Mouse (Mus musculus): ENCODE data around the gene Dot1l. TPM values are rescaled to one million over a fixed set of nuclear protein-coding genes. Genes with fewer than 3 reads are reported as not detected.

Dot1l gene
- polyA plus RNA-seq, 1 experiment from 2014 or later = 20.3 TPM

DNA sequence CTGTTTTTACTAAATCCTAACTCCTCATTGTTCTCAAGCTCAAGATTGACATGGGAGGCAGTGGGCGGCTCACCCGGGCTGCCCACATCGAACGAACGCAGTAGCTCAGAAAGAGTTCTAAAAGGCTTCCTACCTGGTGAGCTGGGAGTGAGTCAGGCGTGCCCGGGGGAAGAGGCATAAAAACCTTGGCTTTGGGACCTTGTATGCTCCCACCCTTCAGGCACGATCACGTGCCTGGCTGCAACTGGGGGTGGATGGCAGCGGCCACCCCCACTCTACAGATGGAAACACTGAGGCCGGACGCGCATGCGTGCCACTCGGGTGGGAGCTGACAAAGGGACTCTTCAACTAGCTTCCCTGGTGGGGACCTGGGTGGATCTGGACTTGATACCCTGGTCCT lies 87.3 kb downstream of the Dot1l start:
- 84% methylated on average over 15 of the region's 15 CpGs for WGBS
- no peak for ATAC-seq (ENCODE audit: low FRiP score)
- no peak overlapping the region for H3K9ac ChIP-seq (replicated peaks)
- peak overlapping the region; percentile 59; the same call in 1 of the 2 replicates for H3K4me3 ChIP-seq (replicated peaks)
- peaks cover 41% of the 10 kb centered on the region for H3K27me3 ChIP-seq (replicated peaks)
- peak overlapping the region; percentile 77; the same call in 1 of the 2 replicates for H3K4me2 ChIP-seq
- H3K27ac ChIP-seq (replicated peaks) = no peak overlapping the region
- H3K9me3 ChIP-seq (replicated peaks) = no peaks in the 10 kb centered on the region
- H3K4me1 ChIP-seq = peaks cover 28% of the 10 kb centered on the region
- no peaks in the 10 kb centered on the region for H3K36me3 ChIP-seq

DNA sequence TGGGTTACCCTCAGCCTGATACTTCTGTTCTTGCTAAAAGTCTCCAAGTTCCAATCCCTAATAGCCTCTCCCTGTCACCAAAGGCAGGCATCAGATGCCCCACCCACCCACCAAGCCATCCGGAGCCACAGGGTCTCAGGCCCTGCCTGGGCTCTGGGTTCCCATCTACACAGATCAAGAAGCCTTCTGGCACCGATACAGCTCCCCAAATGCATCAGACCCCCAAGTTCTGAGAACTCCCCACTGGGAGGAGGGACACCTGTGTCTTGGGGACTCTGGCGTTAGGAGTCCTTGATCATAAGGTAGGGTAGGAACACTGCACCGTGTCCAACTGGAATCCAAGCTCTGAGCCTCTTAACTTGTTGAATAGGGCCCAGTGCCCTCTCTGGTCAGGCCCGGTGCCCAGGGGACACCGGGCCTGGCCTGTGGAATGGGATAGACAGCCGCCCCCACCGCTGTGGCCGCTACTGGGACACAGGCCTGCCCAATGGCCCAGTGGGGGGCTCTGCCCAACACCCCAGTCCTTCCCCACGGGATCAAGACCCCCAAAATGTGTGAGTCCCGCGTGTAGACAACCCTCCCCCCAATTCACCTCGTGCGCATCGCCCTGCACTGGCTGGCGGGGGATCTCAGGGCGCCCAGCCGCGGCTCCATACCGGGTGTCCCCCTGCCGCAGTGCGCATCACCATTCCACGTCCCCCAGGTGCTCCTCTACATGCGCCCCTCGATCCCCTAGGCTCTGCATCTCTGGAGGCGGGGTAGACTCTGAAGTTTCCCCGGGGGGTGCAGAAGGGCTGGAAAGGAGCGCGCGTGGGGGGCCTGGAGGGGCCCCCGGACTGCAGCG lies 88.3 kb downstream of the Dot1l start:
- Histone ChIP-seq H3K9me3 (replicated peaks) (no peaks in the 10 kb centered on the region), H3K4me2 (peak overlapping the region; percentile 77), H3K27me3 (replicated peaks) (peaks cover 39% of the 10 kb centered on the region), H3K4me3 (replicated peaks) (peak overlapping the region; percentile 59), H3K27ac (replicated peaks) (no peak overlapping the region), H3K4me1 (peaks cover 28% of the 10 kb centered on the region), H3K9ac (replicated peaks) (peak overlapping the region; percentile 64), H3K36me3 (no peaks in the 10 kb centered on the region)
- ATAC-seq (ENCODE audit: low FRiP score) = peak; percentile 40
- 8% methylated on average over 32 of the region's 32 CpGs for WGBS

DNA sequence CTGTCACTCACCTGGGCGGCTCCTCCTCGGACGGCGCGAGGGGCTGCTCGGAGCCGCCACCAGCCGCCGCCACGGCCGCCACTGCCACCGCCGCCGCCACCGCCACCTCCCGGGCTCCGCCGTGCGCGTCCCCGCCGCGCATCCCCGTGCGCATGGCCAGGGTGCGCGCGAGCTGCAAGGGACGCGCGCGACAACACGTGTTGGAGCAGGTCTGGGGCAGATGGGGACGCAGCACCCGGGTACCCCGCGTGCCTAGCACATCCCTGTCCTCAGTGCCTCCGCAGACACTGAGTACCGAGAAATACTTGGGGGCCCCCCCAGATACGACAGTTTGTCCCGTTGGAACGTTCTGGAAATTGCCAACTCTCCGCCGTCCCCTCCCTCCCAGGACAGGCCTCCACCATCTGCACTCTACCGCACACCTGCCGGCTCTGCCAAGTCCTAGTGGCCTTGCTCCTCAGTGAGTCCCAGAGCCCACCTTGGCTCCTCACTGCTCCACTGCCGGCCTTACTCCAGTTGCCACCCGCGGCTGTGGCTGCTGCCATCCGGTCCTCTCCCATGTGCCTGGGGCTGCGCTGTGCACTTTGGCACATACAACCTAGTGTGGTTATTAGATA lies 89.0 kb downstream of the Dot1l start, which contains the start of gene Lingo3:
Gene Lingo3 (minus strand): TSS at position 109 of the 617 bp plus-strand sequence.
- peak within 1 kb of the TSS; percentile 77 for H3K4me2 ChIP-seq
- peak; percentile 60 for ATAC-seq (ENCODE audit: low FRiP score)
- H3K9ac ChIP-seq (replicated peaks) = peak within 1 kb of the TSS; percentile 64
- no peaks in the 10 kb centered on the region for H3K36me3 ChIP-seq
- WGBS = 8% methylated on average over 40 of the region's 51 CpGs
- peak within 1 kb of the TSS; percentile 59 for H3K4me3 ChIP-seq (replicated peaks)
- peaks cover 28% of the 10 kb centered on the region for H3K4me1 ChIP-seq
- H3K9me3 ChIP-seq (replicated peaks) = no peaks in the 10 kb centered on the region
- no peak within 1 kb of the TSS for H3K27ac ChIP-seq (replicated peaks)
- H3K27me3 ChIP-seq (replicated peaks) = peaks cover 39% of the 10 kb centered on the region

MicroRNAs encoded within 50 kb of the gene (microRNA counts, 519-probe panel; counts per million panel counts)
- microRNA mmu-miR-1982 = not detected

Small RNAs within 50 kb of the gene (microRNA-seq; reads per million reads assigned to microRNA genes)
- gene Mir1982 = 1.6 reads per million

Other genes with a start within 250 kb of the Dot1l start
- 1.4 and 1.5 TPM in 2 replicates for gene Atp8b3, start 216.1 kb upstream of the Dot1l start, polyA plus RNA-seq (2015; fragmentation: Nextera tagmentation; extraction: Ambion mirVana)
- gene Rexo1, start 193.6 kb upstream of the Dot1l start, polyA plus RNA-seq (2015; fragmentation: Nextera tagmentation; extraction: Ambion mirVana) = 29.5 TPM in 2 replicates
- gene Klf16, start 177.9 kb upstream of the Dot1l start, polyA plus RNA-seq (2015; fragmentation: Nextera tagmentation; extraction: Ambion mirVana) = 6.5 TPM in 2 replicates
- gene Abhd17a, start 164.9 kb upstream of the Dot1l start, polyA plus RNA-seq (2015; fragmentation: Nextera tagmentation; extraction: Ambion mirVana) = 148 and 152 TPM in 2 replicates
- gene Scamp4, start 152.3 kb upstream of the Dot1l start, polyA plus RNA-seq (2015; fragmentation: Nextera tagmentation; extraction: Ambion mirVana) = 68.2 and 79.8 TPM in 2 replicates
- 5.0 and 7.0 TPM in 2 replicates for gene Adat3, start 152.3 kb upstream of the Dot1l start, polyA plus RNA-seq (2015; fragmentation: Nextera tagmentation; extraction: Ambion mirVana)
- gene Gm49322, start 149.2 kb upstream of the Dot1l start, polyA plus RNA-seq (2015; fragmentation: Nextera tagmentation; extraction: Ambion mirVana) = 3.0 and 3.2 TPM in 2 replicates
- 106 and 118 TPM in 2 replicates for gene Csnk1g2, start 132.4 kb upstream of the Dot1l start, polyA plus RNA-seq (2015; fragmentation: Nextera tagmentation; extraction: Ambion mirVana)
- 91.9 and 92.1 TPM in 2 replicates for gene Btbd2, start 98.1 kb upstream of the Dot1l start, polyA plus RNA-seq (2015; fragmentation: Nextera tagmentation; extraction: Ambion mirVana)
- 56.2 and 70.3 TPM in 2 replicates for gene Mknk2, start 77.1 kb upstream of the Dot1l start, polyA plus RNA-seq (2015; fragmentation: Nextera tagmentation; extraction: Ambion mirVana)
- gene Mob3a, start 53.2 kb upstream of the Dot1l start, polyA plus RNA-seq (2015; fragmentation: Nextera tagmentation; extraction: Ambion mirVana) = 53.0 and 58.8 TPM in 2 replicates
- gene Izumo4, start 53.0 kb upstream of the Dot1l start, polyA plus RNA-seq (2015; fragmentation: Nextera tagmentation; extraction: Ambion mirVana) = 43.3 and 46.8 TPM in 2 replicates
- gene Ap3d1, start 12.9 kb upstream of the Dot1l start, polyA plus RNA-seq (2015; fragmentation: Nextera tagmentation; extraction: Ambion mirVana) = 108 and 115 TPM in 2 replicates
- 53.3 and 59.8 TPM in 2 replicates for gene Sf3a2, start 43.0 kb downstream of the Dot1l start, polyA plus RNA-seq (2015; fragmentation: Nextera tagmentation; extraction: Ambion mirVana)
- 135 and 146 TPM in 2 replicates for gene Plekhj1, start 43.4 kb downstream of the Dot1l start, polyA plus RNA-seq (2015; fragmentation: Nextera tagmentation; extraction: Ambion mirVana)
- not detected in 2 replicates for gene Amh, start 50.0 kb downstream of the Dot1l start, polyA plus RNA-seq (2015; fragmentation: Nextera tagmentation; extraction: Ambion mirVana)
- 1.2 and 2.5 TPM in 2 replicates for gene Jsrp1, start 58.3 kb downstream of the Dot1l start, polyA plus RNA-seq (2015; fragmentation: Nextera tagmentation; extraction: Ambion mirVana)
- 1,221 and 1,325 TPM in 2 replicates for gene Oaz1, start 71.5 kb downstream of the Dot1l start, polyA plus RNA-seq (2015; fragmentation: Nextera tagmentation; extraction: Ambion mirVana)
- 14.6 and 18.6 TPM in 2 replicates for gene Lingo3, start 88.8 kb downstream of the Dot1l start, polyA plus RNA-seq (2015; fragmentation: Nextera tagmentation; extraction: Ambion mirVana)
- gene Lsm7, start 100.0 kb downstream of the Dot1l start, polyA plus RNA-seq (2015; fragmentation: Nextera tagmentation; extraction: Ambion mirVana) = 226 and 240 TPM in 2 replicates
- gene Sppl2b, start 100.1 kb downstream of the Dot1l start, polyA plus RNA-seq (2015; fragmentation: Nextera tagmentation; extraction: Ambion mirVana) = 78.6 and 84.1 TPM in 2 replicates
- gene Tmprss9, start 116.6 kb downstream of the Dot1l start, polyA plus RNA-seq (2015; fragmentation: Nextera tagmentation; extraction: Ambion mirVana) = 0.09 and 0.35 TPM in 2 replicates
- gene Timm13, start 145.8 kb downstream of the Dot1l start, polyA plus RNA-seq (2015; fragmentation: Nextera tagmentation; extraction: Ambion mirVana) = 333 and 359 TPM in 2 replicates
- 39.0 and 39.9 TPM in 2 replicates for gene Lmnb2, start 163.0 kb downstream of the Dot1l start, polyA plus RNA-seq (2015; fragmentation: Nextera tagmentation; extraction: Ambion mirVana)
- gene Gadd45b, start 174.9 kb downstream of the Dot1l start, polyA plus RNA-seq (2015; fragmentation: Nextera tagmentation; extraction: Ambion mirVana) = 9.0 and 11.1 TPM in 2 replicates

All from neural tube, embryonic 15.5 days (tissue).